Mouse (Mus musculus) layer of hippocampus, postnatal 25 days (tissue): Measurements from ENCODE around the gene Zfyve19. TPM values are rescaled to one million over a fixed set of nuclear protein-coding genes. Genes with fewer than 3 reads are reported as not detected.

Source experiments
- DNase-seq, 2 experiments: peaks; one replicate each; pipeline ENCODE4 v3.0.0; 2022; ENCODE audit warnings: mixed read lengths in 2 of 2, low spot score in 1 of 2; ENCODE audit errors: extremely low spot score in 1 of 2
- total RNA-seq, 2 experiments: library from RNA; stranded (reverse); gene quantifications; 2 replicates each; pipeline ENCODE4 v1.2.3; 2021

Gene Zfyve19
- total RNA-seq: 10 to 100 TPM; 28.3 to 38.8 TPM

DNA sequence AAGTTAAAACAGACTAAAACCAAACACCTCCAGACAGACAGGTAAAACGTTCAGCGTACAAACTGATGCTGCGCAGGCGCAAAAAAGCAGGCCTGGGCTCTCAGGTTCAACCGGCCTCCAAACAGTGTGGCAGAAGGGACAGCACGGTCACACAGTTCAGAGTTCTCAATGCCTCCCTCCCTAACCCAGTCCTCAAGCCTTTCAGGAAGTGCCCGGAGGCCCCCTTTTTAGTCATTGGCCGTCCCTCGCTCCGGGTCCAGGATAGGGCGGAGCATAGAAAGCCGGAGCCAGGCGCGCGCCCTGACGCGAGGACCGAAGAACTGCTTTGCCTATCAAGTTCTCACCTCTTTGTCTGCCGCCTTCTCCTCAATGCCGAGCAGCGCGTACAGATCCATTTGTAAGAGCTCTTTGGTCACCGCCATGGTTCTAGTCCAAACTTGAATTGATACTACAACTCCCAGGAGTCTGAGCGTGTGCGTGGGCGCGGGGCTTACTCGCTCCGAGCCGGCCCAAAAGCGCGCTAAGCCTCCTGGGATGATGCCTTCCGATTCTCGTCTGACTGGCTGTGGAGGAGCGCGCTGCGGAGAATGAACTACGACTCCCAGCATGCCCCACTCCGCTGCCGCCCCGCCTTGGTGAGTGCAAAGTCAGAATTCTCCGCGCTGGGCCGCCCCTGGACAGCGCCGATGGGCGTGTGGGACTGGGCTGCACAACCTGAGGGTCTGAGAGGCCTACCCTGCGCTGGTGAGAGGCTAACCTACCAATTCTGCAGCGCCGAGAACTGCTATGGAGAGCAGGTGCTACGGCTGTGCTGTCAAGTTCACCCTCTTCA is at the start of gene Zfyve19, which contains the start of gene Dnajc17:
Gene Zfyve19 (plus strand): TSS at position 274 of the 832 bp plus-strand sequence.
Gene Dnajc17 (minus strand): TSS at position 452 of the 832 bp plus-strand sequence.
- DNase-seq: peak; percentile 86 to 87

DNA sequence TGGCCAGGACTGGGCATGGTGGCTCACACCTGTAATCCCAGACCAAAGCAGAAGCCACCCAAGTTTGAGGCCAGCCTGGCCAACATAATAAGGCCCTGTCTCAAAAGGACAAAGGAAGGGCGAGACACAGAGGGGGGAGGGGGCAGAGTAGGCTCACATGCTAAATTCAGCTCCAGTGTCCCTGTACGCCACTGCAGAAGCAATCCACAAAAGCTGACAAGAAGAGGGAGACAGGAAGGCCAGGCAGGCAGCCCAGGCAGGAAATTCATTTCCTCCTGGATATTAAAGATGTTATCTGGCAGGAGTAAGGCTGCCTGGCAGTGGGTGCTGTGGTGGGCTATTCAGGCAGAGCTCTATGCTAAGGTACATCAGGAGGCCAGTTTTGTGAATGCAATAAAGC is 47.2 kb upstream of the Zfyve19 start:
- DNase-seq: no peak

GRCm38 (mm10) chr2:119163135-119163534 is 45.3 kb upstream of the Zfyve19 start:
- no peak for DNase-seq

GRCm38 (mm10) chr2:119163999-119164398 is 44.4 kb upstream of the Zfyve19 start:
- no peak for DNase-seq

DNA sequence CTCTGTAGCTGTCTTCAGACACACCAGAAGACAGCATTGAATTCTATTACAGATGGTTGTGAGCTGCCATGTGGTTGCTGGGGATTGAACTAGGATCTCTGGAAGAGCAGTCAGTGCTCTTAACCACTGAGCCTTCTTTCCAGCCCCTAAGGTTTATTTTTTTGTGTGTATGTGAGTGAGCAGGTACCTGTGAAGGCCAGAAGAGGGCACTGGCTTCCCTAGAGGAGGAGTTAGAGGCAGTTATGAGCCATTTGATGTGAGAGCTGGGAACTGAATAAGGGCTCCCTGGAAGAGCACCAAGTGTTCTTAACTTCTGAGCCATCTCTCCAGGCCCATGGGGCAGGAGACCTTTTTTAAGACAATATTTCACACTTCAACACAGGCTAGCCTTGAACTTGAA is 43.0 kb upstream of the Zfyve19 start:
- DNase-seq: no peak

DNA sequence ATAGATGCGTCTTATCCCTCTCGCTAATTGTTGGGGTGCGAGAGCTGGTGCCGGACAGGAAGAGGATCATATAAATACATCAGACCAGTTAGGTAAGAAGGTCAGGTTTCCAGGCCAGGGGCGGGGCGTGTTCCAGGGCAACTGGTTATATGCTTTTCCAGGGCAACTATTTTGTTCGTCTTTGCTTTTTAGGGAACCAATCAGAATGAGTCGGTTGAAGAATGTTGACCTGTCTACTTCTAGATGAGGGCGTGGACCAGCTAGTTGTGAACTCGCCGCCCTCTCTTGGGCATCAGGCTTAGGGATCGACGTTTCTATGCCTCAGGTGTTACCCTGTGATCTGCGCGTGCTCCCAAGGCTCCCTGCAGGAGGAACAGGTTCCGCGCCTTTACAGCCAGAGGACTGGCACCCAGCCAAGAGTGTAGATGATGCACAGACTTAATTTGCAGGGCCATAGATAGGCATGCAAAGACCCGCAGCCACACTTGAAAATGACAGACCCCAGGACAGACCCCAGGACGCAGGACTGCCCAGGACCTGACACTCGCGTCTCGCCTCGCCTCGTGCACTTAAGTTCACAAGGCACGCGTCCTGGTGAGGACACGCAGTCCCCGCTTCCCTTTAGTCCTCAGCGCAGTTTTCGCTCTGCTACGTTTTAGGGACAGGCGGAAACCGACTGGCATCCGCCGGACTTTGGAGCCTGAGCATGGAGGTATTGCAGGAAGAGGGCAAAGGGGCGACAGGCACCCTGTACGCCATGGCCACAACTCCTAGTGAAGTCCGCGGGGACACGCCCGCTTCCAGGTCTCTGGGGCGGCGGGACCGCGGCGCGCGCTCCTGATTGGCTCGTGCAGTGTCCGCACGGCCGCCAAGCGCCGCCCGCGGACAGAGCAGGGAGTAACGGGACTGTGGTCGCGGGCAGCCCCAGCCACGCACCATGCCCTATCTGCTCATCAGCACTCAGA is 41.2 kb upstream of the Zfyve19 start, which contains the start of gene Gchfr:
Gene Gchfr (plus strand): TSS at position 873 of the 965 bp plus-strand sequence.
- DNase-seq: peak in 1 of 2 experiments; percentile 18

GRCm38 (mm10) chr2:119167866-119168256 is 40.6 kb upstream of the Zfyve19 start:
- DNase-seq: no peak

DNA sequence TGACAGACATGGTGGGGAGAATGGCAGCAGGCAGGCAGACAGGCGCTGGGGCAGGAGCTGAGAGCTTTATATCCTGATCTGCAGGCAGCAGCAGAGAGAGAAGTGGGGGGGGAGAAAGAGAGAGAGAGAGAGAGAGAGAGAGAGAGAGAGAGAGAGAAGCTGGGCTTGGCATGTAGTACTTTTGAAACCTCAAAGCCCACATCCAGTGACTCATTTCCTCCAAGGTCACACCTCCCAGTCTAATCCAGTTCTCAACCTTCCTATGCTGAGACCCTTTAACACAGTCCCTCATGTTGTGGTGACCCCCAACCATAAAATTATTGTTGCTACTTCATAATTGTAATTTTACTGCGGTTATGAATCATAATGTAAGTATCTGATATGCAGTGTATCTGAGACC is 38.1 kb upstream of the Zfyve19 start:
- DNase-seq: no peak

GRCm38 (mm10) chr2:119171574-119171973 is 36.8 kb upstream of the Zfyve19 start:
- DNase-seq: no peak

DNA sequence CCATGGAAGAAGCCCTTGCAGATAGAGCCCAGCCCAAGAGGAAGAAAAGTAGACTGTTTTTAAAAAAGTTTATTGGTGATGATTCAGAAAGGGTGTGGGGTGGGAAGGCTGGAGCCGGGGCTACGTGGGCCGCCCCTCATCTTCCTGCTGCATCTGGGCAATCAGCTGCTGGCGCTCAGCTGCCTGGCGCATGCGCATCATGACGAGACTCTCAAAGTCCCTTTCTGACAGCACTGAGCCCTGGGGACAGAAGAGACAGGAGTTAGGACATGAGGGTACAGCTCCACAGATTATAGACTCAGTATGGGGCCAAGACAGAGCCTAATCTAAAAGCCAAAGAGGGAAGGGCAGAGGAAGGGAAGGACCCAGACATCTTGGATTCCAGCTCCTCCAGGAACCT is 36.0 kb upstream of the Zfyve19 start:
- DNase-seq: no peak

GRCm38 (mm10) chr2:119172862-119173576 is 35.4 kb upstream of the Zfyve19 start:
- no peak for DNase-seq

- no peak for DNase-seq
These were observed 34.3 kb upstream of the Zfyve19 start, which contains the start of gene Gm14137 for GRCm38 (mm10) chr2:119173991-119174651. Gm14137 (plus strand) TSS chr2:119174509.

- no peak for DNase-seq
These were observed 33.6 kb upstream of the Zfyve19 start for GRCm38 (mm10) chr2:119174866-119175265.

DNA sequence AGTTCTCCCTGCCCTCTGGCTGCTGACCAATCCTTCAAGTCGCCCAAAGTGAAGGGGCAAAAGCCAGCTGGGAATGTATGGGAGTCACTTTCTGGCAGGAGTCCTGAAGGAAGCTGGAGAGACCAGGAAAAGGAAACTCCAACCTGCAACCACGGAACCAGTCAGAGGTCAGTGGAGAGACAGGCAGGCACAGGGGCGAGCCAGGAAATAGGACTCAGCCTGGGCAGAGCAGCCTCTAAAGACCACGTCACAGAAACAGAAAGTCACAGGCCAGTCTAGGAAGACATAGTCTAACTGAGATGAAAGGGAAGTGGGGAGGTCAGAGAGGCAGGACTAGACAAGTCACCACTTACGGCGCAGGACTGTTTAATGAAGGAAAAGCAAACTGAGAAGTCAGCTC is 32.8 kb upstream of the Zfyve19 start:
- DNase-seq: no peak

GRCm38 (mm10) chr2:119176761-119177160 is 31.7 kb upstream of the Zfyve19 start:
- DNase-seq: no peak

GRCm38 (mm10) chr2:119177384-119177939 is 31.0 kb upstream of the Zfyve19 start:
- no peak for DNase-seq

- DNase-seq: no peak
These were observed 25.5 kb upstream of the Zfyve19 start for GRCm38 (mm10) chr2:119182914-119183313.

DNA sequence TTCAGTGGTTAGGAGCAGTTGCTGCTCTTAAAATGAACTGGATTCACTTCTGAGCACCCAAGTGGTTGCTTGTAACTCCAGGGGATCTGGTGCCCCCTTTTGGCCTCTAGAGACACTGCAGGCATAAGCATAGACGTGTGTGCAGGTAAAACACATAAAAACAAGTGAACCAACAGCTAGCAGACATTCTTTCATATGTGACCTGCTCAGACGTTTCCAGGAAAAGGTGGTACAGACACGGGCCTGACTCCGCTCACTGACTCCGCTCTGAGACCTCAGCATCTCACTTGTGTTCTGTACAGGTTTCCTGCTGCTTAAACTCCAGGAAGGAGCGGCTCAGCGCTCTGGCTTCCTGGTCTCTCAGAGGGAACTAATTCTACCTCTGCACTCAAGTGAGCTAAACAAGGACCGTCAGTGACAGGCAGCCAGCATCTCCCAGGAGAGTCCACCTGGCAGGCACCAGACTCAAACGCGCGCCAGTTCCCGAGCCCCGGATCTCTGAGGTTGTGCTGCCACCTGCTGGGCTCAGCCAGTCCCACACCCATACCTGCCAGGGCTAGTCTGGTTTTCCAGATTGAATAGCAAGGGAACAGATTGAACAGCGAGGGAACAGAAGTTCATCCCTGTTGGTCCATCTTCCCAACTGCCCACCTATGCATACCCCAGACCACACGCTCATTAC is 19.2 kb upstream of the Zfyve19 start:
- peak; percentile 82 to 93 for DNase-seq

- DNase-seq: no peak
These were observed 17.4 kb upstream of the Zfyve19 start for GRCm38 (mm10) chr2:119190969-119191368.
